Mouse (Mus musculus) liver, adult 10 weeks (tissue): ENCODE data around the gene Tax1bp1. TPM values are rescaled to one million over a fixed set of nuclear protein-coding genes. Genes with fewer than 3 reads are reported as not detected.

Experiments
- polyA plus RNA-seq: library from polyadenylated mRNA; stranded (reverse); fragments of 350-450 nt; fragmentation: Illumina TruSeq; extraction: RNeasy Lipid Tissue Mini Kit (QIAGEN cat#74804); gene quantifications from one replicate; pipeline ENCODE4 v1.2.3, GENCODE M21; 2014; ENCODE audit warnings: low read depth, low replicate concordance

Tax1bp1 gene
- 176 TPM for polyA plus RNA-seq

GRCm38 (mm10) chr6:52713104-52713896 lies at the start of gene Tax1bp1:
Gene Tax1bp1 (plus strand): TSS chr6:52713729.

Other genes starting within 250 kb of the Tax1bp1 start
- gene Hibadh, start 73.3 kb upstream of the Tax1bp1 start, polyA plus RNA-seq: 636 TPM